Mouse (Mus musculus) lung, embryonic 15.5 days (tissue): Measurements from ENCODE around the gene Tpcn1. TPM values are rescaled to one million over a fixed set of nuclear protein-coding genes. Genes with fewer than 3 reads are reported as not detected.

Source experiments
- ATAC-seq: fragments of 200-750 bp; cut with Nextera tagmentation; 2 replicates; pipeline ENCODE4 v1.8.0; 2017; ENCODE audit warnings: moderate number of reproducible peaks, borderline replicate concordance; ENCODE audit not compliant: low FRiP score, low TSS enrichment; ENCODE audit errors: extremely low read depth
- H3K27ac ChIP-seq: fragments of 300-500 bp; sonication (generic); 2 replicates; pipeline ENCODE4 v1.5.1; 2015; ENCODE audit warnings: moderate library complexity, mild to moderate bottlenecking, inconsistent platforms
- H3K27me3 ChIP-seq: fragments of 300-500 bp; sonication (generic); 2 replicates; pipeline ENCODE4 v1.6.1; 2015; ENCODE audit warnings: inconsistent platforms
- H3K36me3 ChIP-seq: fragments of 300-500 bp; sonication (generic); 2 replicates; pipeline ENCODE4 v1.6.1; 2015; ENCODE audit warnings: inconsistent platforms
- H3K4me1 ChIP-seq: fragments of 300-500 bp; sonication (generic); 2 replicates; pipeline ENCODE4 v1.6.1; 2015; ENCODE audit warnings: inconsistent platforms
- H3K4me2 ChIP-seq: fragments of 300-500 bp; sonication (generic); 2 replicates; pipeline ENCODE4 v1.6.1; 2015; ENCODE audit warnings: inconsistent platforms, mild to moderate bottlenecking, moderate library complexity
- H3K4me3 ChIP-seq: fragments of 300-500 bp; sonication (generic); 2 replicates; pipeline ENCODE4 v1.5.1; 2015; ENCODE audit warnings: mild to moderate bottlenecking, inconsistent platforms
- H3K9ac ChIP-seq: fragments of 300-500 bp; sonication (generic); 2 replicates; pipeline ENCODE4 v1.6.1; 2015; ENCODE audit warnings: inconsistent platforms
- H3K9me3 ChIP-seq: fragments of 300-500 bp; sonication (generic); 2 replicates; pipeline ENCODE4 v1.6.1; 2016; ENCODE audit warnings: inconsistent platforms
- WGBS: fragments of 180-500 bp; shearing (Covaris S2); methylation state at CpG from one replicate; pipeline ENCODE4 v1.1.7; 2015; 5-methylcytosine and 5-hydroxymethylcytosine counted together
- polyA plus RNA-seq: library from polyadenylated mRNA; unstranded; fragments of >200 nt; fragmentation: Nextera tagmentation; extraction: Ambion mirVana; gene quantifications from 2 replicates; pipeline ENCODE4 v1.2.1, GENCODE M21; 2015

The Tpcn1 gene
- polyA plus RNA-seq, 1 experiment from 2014 or later: 20.3 TPM

DNA sequence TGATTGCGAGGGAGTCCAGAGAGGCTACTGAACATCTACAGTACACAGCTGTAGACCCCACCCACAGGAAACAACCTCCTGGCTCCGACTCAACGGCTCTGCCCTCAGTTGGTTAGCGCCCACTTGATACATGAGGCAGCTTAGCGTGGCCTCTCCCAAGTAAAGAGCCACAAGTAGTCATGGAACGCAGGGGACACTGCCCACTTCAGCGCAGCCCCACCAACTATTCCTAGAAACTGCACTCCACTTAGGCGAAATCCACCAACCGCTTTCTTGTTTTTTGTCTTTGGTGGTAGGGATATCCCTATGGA lies 902 bp downstream of the Tpcn1 start:
- H3K27ac ChIP-seq: peak overlapping the region; percentile 56
- no peak for ATAC-seq
- H3K4me2 ChIP-seq: peak overlapping the region; percentile 96
- H3K9me3 ChIP-seq: no peaks in the 10 kb centered on the region
- no peaks in the 10 kb centered on the region for H3K27me3 ChIP-seq
- H3K36me3 ChIP-seq: peaks cover 9% of the 10 kb centered on the region
- H3K4me3 ChIP-seq: peak overlapping the region; percentile 97
- WGBS: 14% methylated on average over 9 of the region's 9 CpGs
- peaks cover 35% of the 10 kb centered on the region for H3K4me1 ChIP-seq
- peak overlapping the region; percentile 85; the same call in 1 of the 2 replicates for H3K9ac ChIP-seq

DNA sequence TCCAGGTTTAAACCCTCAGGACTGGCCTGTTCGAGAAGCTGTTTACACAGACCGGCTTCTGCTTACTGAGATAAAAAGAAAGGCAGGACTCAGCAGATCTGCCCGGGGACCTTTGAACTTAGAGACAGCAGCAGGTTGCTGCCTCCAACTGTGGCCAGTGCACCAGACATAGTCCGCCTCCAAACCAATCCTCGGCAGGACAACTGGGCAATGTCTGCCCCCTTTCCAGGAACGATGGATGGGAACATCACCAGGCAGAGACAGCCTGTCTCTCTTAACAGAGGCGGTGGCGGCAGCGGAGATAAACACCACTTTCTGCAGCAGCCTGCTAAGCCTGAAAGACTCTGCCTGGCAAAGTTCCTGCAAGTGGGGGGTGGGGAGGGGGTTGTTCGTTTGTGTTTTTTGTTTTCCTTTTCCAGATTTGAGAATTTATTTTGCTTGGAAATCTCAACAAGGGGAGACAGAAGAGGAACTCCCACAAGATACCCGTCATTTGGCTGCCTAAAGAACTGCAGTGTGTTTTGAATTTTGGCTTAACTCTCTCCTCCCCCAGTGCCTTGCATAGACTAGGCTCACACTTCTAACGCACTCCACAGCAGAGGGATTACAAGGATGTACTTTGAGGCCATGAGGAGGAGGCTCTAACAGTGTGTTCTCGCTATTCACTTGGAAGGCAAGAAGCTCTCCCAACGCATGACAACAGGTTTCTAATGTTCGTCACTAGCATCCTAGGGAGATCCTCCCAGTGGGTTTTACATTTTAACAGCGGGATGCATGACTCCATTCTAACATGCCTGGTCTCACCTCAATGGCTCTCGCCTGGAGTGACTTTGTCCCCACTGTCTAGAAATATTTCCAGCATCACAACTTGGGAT lies 1.5 kb downstream of the Tpcn1 start:
- Histone ChIP-seq H3K9me3 (no peaks in the 10 kb centered on the region), H3K27me3 (no peaks in the 10 kb centered on the region), H3K9ac (0 out of 2 replicates have a peak overlapping the region, but pooled peaks have one; percentile 1), H3K36me3 (peaks cover 14% of the 10 kb centered on the region), H3K4me3 (peak overlapping the region; percentile 97), H3K27ac (peak overlapping the region; percentile 56), H3K4me1 (peaks cover 35% of the 10 kb centered on the region), H3K4me2 (peak overlapping the region; percentile 96)
- 9% methylated on average over 17 of the region's 17 CpGs for WGBS
- no peak for ATAC-seq

DNA sequence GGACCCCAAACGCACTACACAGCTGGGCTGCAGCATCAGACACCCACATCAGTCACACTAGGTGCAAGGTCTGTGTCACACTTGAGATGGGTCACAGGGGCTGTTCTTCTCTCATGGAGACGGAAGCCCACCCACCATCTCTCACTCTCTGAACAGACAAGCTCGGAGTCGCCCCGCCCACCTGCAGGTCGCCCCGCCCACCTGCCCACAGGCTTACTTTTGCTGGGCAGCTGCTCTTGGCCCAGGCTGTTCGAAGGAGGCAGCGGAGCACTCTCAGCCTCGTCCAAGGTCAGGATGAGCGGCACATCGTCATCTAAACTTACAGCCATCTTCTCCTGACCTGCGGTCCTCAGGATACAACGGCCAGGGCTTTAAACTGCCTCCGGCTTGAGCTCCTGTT lies 3.5 kb downstream of the Tpcn1 start:
- no peaks in the 10 kb centered on the region for H3K27me3 ChIP-seq
- ATAC-seq: no peak
- no peak overlapping the region for H3K4me2 ChIP-seq
- H3K27ac ChIP-seq: no peak overlapping the region
- H3K36me3 ChIP-seq: peaks cover 14% of the 10 kb centered on the region
- no peaks in the 10 kb centered on the region for H3K9me3 ChIP-seq
- peaks cover 36% of the 10 kb centered on the region for H3K4me1 ChIP-seq
- no peak overlapping the region for H3K9ac ChIP-seq
- no peak overlapping the region for H3K4me3 ChIP-seq
- 47% methylated on average over 15 of the region's 15 CpGs for WGBS

DNA sequence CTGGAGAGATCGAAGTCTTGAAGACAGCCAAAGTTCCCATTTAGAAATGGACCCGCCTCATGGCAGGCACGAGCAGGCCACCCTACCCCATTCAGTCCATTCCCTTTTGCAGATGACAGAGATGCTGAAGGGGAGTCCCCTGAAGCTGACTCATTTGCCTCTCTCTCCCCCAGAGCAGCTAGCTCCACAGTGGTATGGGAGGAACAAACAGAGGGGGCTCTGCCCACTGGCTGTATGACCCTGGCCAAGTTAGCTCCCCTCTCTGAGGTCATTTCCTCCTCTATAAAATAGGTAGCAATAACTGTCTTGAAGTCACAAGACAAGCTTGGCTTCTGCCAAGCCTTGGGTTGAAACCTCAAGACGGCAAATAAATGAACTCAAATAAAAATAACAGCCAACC lies 5.0 kb downstream of the Tpcn1 start:
- Histone ChIP-seq H3K27me3 (no peaks in the 10 kb centered on the region), H3K36me3 (peaks cover 14% of the 10 kb centered on the region), H3K4me2 (no peak overlapping the region), H3K9ac (no peak overlapping the region), H3K4me3 (no peak overlapping the region), H3K9me3 (no peaks in the 10 kb centered on the region), H3K27ac (no peak overlapping the region), H3K4me1 (peaks cover 45% of the 10 kb centered on the region)
- no peak for ATAC-seq
- 88% methylated on average over 4 of the region's 4 CpGs for WGBS

DNA sequence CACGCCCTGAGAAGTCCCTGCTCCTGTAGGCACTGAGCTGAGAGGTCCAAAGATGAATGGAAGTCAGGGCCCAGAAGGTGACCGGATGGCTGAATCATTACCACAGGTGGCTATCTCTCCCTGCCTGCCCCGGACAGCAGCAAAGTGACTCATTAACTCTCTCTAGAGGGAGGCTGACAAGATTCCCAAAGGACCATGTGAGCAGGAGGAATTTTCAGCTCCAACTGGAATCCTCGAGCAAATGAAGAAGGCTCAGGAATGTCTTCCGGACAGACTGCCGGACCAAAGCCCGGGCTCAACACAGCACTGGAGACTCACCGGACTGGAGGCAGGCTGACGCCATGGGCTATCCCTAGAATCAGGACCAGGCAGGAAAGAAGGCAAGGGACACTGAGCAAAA lies 6.5 kb downstream of the Tpcn1 start:
- ATAC-seq: no peak
- 68% methylated on average over 9 of the region's 9 CpGs for WGBS
- H3K36me3 ChIP-seq: peaks cover 14% of the 10 kb centered on the region
- H3K9ac ChIP-seq: no peak overlapping the region
- no peak overlapping the region for H3K4me3 ChIP-seq
- no peak overlapping the region for H3K27ac ChIP-seq
- no peaks in the 10 kb centered on the region for H3K9me3 ChIP-seq
- no peak overlapping the region for H3K4me2 ChIP-seq
- H3K27me3 ChIP-seq: no peaks in the 10 kb centered on the region
- peaks cover 44% of the 10 kb centered on the region for H3K4me1 ChIP-seq

DNA sequence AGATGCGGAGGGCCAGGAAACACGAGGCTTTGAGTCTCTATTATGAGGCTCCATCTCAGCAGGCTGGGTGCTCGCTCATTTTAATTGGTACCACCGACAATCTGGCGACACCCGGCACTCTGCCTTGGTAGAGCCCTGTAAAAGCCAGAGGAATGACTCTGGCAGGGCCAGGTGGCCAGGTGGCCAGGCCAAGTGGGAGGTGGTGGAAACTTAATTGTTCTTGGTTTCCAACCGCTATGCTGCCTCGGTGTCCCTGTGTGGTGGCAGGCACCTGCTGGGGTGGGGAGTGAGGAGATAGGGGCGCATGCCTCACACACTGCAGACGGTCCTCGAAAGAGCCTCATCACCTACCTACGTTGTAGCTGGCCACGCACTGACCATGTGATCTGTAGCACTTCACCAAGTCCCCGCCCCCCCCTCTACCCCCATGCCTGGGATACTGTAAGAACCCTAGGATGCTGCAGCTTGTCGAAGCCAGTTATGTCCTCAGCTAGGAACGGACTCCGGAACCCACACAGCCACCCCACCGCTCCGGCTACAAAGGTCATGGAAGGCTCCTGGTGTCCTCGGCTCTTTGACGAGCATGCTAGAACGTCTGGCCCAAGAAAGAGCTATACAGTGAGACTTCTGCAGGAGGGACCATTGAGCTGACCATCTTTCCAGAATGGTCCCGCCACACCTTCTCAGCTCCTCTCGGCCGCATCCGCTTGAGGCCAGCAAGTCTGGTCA lies 8.4 kb downstream of the Tpcn1 start:
- Histone ChIP-seq H3K4me1 (peaks cover 33% of the 10 kb centered on the region), H3K4me2 (no peak overlapping the region), H3K9ac (no peak overlapping the region), H3K9me3 (no peaks in the 10 kb centered on the region), H3K27ac (no peak overlapping the region), H3K4me3 (no peak overlapping the region), H3K36me3 (peaks cover 14% of the 10 kb centered on the region), H3K27me3 (no peaks in the 10 kb centered on the region)
- no peak for ATAC-seq
- 92% methylated on average over 26 of the region's 26 CpGs for WGBS

DNA sequence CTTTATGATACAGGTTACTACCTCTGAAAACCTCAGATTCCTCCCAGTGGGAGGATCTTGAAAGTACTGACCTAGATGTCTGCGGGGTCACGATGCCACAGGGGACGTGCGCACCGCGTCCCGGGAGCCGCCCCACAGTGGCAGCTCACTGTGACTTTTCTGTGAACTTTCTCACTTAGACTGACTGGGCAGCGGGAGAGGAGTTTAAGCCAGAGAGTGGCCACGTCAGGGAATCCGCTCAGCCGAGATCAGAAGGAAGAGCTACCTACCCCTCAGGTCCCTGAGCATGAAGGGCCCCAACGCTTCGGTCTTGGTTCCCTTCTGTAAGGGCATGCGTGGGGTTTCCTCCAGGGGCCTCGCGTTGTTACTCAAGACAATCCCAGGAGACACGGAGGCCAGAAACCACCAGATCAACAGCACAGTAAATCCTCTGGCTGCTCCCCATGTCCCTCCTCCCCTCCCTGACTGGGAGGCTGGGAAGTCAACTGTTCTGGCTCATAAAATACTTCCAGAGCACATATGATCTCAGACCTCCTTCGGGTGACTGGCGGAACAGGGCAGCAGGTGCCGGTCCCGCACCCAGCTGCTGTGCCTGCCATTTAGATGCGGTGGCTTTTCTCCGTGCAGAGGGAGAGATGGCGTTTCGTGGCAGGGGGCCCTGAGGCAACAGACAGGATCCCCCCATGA lies 9.1 kb downstream of the Tpcn1 start:
- peak overlapping the region; percentile 57 for H3K27ac ChIP-seq
- ATAC-seq: no peak
- H3K9me3 ChIP-seq: no peaks in the 10 kb centered on the region
- no peak overlapping the region for H3K4me3 ChIP-seq
- peaks cover 28% of the 10 kb centered on the region for H3K4me1 ChIP-seq
- 49% methylated on average over 26 of the region's 26 CpGs for WGBS
- H3K36me3 ChIP-seq: peaks cover 14% of the 10 kb centered on the region
- peak overlapping the region; percentile 0; the same call in 1 of the 2 replicates for H3K9ac ChIP-seq
- no peak overlapping the region; the same call in 1 of the 2 replicates for H3K4me2 ChIP-seq
- no peaks in the 10 kb centered on the region for H3K27me3 ChIP-seq

DNA sequence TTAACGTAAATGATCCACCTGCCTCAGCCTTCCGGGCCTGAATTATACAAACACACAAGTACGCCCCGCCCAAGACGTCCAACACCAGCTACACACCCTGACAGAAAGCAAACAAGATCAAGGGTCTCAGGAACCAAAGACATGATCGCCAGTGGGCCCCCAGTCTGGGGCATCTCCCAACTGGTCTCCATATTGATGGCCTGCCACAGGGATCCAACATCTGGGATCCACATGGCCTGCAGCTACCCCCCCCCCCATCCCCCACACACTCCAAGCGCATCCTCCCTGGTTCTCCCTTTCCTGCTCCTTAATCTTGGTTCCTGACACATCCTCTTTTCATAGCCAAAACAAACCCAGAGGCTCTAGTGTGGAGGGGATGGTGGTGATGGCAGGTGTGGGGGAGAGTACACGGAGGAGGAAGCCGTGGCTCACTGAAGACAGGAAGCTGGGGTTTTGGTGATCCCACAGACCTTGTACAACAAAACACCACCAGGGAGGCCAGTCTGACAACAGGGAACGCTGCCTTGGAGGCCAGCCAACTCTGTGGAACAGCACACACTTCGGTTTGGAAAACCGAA lies 9.9 kb downstream of the Tpcn1 start:
- 20% methylated on average over 12 of the region's 12 CpGs for WGBS

DNA sequence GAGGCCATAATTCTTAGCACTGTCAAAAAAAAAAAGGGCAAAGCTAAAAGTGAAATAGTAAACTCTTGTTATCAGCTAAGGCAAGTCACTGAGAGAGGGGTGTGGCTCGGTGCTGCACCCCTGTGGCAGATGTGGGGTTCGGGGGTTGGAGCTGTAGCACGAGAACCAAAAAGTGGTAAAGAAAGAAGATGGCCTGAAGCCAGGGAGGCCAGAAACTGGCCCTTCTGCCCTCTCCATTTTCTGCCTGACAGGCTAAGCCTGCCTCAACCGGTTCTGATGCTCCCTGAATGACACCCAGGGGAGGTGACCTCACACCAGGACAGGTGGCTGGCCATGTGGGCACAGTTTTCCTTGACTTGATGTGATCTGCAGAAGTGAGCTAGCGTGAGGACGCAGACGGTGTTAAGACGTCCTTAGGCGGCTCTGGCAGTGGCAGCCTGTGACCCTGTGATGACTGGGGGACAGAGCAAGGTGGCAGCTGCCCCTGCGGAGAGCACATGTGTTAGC lies 10.5 kb downstream of the Tpcn1 start:
- Histone ChIP-seq H3K9me3 (no peaks in the 10 kb centered on the region), H3K27me3 (no peaks in the 10 kb centered on the region), H3K27ac (no peak overlapping the region), H3K4me2 (no peak overlapping the region), H3K4me3 (no peak overlapping the region), H3K36me3 (peaks cover 7% of the 10 kb centered on the region), H3K4me1 (peaks cover 33% of the 10 kb centered on the region), H3K9ac (no peak overlapping the region)
- 0 out of 2 replicates have a peak, but pooled peaks have one; percentile 15 for ATAC-seq
- 39% methylated on average over 10 of the region's 10 CpGs for WGBS

More for the DNA sequence above, 9.9 kb downstream of the Tpcn1 start:
- H3K27me3 ChIP-seq: no peaks in the 10 kb centered on the region
- no peak overlapping the region for H3K9ac ChIP-seq
- H3K4me2 ChIP-seq: no peak overlapping the region; the same call in 1 of the 2 replicates
- peaks cover 13% of the 10 kb centered on the region for H3K36me3 ChIP-seq
- no peaks in the 10 kb centered on the region for H3K9me3 ChIP-seq
- H3K27ac ChIP-seq: peak overlapping the region; percentile 57
- no peak overlapping the region for H3K4me3 ChIP-seq
- peaks cover 28% of the 10 kb centered on the region for H3K4me1 ChIP-seq
- peak; percentile 62; the same call in 1 of the 2 replicates for ATAC-seq

DNA sequence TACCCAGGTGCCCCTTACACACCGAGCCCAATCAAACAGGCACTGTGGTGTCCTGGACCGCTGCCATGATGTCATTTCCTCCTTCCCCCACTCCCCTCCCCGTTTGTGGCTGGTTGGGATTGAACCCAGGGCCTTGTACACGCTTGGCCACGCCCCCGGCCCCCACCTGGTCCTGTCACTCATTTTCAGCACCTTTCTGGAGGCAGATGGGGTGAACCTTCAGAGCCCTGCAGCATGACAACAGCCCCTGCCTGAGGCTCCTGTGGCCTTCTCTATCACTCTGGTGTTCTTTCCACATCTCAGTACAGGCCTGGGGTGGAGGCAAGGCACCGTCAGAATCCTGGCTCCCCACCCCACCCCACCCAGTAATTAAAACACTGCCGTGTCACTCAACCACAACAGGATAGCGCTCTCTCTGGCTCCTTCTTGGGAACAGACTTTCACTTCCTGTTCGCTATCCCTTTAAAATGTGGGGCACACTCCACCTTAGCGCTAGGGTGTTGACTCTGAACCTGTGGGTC lies 11.6 kb downstream of the Tpcn1 start:
- peaks cover 38% of the 10 kb centered on the region for H3K4me1 ChIP-seq
- H3K4me2 ChIP-seq: no peak overlapping the region
- no peaks in the 10 kb centered on the region for H3K27me3 ChIP-seq
- no peaks in the 10 kb centered on the region for H3K36me3 ChIP-seq
- no peak overlapping the region for H3K9ac ChIP-seq
- H3K27ac ChIP-seq: no peak overlapping the region
- 68% methylated on average over 11 of the region's 11 CpGs for WGBS
- no peak overlapping the region for H3K4me3 ChIP-seq
- ATAC-seq: no peak
- no peaks in the 10 kb centered on the region for H3K9me3 ChIP-seq

DNA sequence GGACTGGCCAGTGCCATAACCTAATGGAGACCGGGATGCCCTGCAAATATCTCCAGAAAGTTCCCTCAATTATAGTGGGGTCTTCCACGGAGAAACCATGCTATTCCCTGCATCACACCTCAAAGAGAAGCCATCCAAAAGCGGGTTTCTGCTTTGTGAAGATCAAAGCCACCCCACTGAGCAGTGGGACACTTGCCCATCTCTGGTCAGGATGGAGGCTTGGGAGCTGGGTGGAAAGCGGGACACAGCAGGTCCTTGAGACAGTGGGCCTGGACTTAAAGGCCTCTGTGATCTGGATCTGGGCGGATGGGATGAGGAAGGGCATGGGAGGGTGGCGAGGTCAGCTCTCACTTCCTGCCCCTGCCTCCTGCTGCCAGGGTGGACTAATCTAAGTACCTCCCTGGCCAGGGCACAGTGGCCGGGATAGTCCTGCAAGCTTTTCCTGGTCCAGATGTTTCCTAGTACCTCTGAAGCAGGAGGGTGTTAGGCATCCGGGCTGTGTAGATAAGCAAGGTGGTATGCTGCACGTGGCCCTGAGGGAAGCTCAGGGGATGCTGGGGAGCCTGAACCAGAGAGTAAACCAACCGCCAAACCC lies 13.9 kb downstream of the Tpcn1 start:
- no peaks in the 10 kb centered on the region for H3K9me3 ChIP-seq
- ATAC-seq: no peak
- WGBS: 63% methylated on average over 10 of the region's 10 CpGs
- H3K4me3 ChIP-seq: no peak overlapping the region
- no peak overlapping the region for H3K4me2 ChIP-seq
- no peaks in the 10 kb centered on the region for H3K27me3 ChIP-seq
- no peak overlapping the region for H3K27ac ChIP-seq
- H3K9ac ChIP-seq: no peak overlapping the region
- no peaks in the 10 kb centered on the region for H3K36me3 ChIP-seq
- H3K4me1 ChIP-seq: peaks cover 56% of the 10 kb centered on the region
